6 mouse cellular contexts compared by ENCODE assay signal in genomic region chr4:149542431-149542830, GRCm38 (mm10).
"Had no signal": no experiment of that assay in that cellular context is flagged by ENCODE, and none has a peak within 500 bp of the region (broad histone marks: within the 10 kb centered on the region; RNA-seq: fewer than 3 reads in every experiment).

No protein-coding gene starts in this region.

- H3K27ac ChIP-seq: liver, embryonic 13.5 days; midbrain, embryonic 12.5 days; midbrain, embryonic 15.5 days; neural tube, embryonic 13.5 days; stomach, embryonic 15.5 days had no signal

- H3K27me3 ChIP-seq: liver, embryonic 13.5 days; midbrain, embryonic 12.5 days; midbrain, embryonic 15.5 days; neural tube, embryonic 13.5 days; stomach, embryonic 15.5 days had no signal

- H3K9ac ChIP-seq: liver, embryonic 13.5 days; midbrain, embryonic 12.5 days; midbrain, embryonic 15.5 days; neural tube, embryonic 13.5 days; stomach, embryonic 15.5 days had no signal

- H3K36me3 ChIP-seq: liver, embryonic 13.5 days had no signal

- H3K9me3 ChIP-seq: liver, embryonic 13.5 days; midbrain, embryonic 12.5 days; midbrain, embryonic 15.5 days; neural tube, embryonic 13.5 days; stomach, embryonic 15.5 days had no signal

- H3K4me2 ChIP-seq: liver, embryonic 13.5 days; midbrain, embryonic 12.5 days; midbrain, embryonic 15.5 days; neural tube, embryonic 13.5 days; stomach, embryonic 15.5 days had no signal

- ATAC-seq: intestine, postnatal 0 days; midbrain, embryonic 15.5 days had no signal

- H3K4me3 ChIP-seq: liver, embryonic 13.5 days; midbrain, embryonic 12.5 days; midbrain, embryonic 15.5 days; neural tube, embryonic 13.5 days; stomach, embryonic 15.5 days had no signal
